Mouse (Mus musculus) embryonic facial prominence, embryonic 15.5 days (tissue): Measurements from ENCODE around the gene Tbx10. TPM values are rescaled to one million over a fixed set of nuclear protein-coding genes. Genes with fewer than 3 reads are reported as not detected.

ENCODE experiments used
- ATAC-seq: fragments of 200-750 bp; cut with Nextera tagmentation; 2 replicates; pipeline ENCODE4 v1.8.0; 2017; ENCODE audit warnings: low read depth, moderate TSS enrichment; ENCODE audit not compliant: insufficient number of reproducible peaks, low FRiP score, low TSS enrichment
- H3K27ac ChIP-seq: fragments of 300-500 bp; sonication (generic); replicated peaks from 2 replicates; pipeline ENCODE4 v1.5.1; 2015; ENCODE audit warnings: mild to moderate bottlenecking, inconsistent platforms
- H3K27me3 ChIP-seq: fragments of 300-500 bp; sonication (generic); 2 replicates; pipeline ENCODE4 v1.6.1; 2015; ENCODE audit warnings: inconsistent platforms
- H3K36me3 ChIP-seq: fragments of 300-500 bp; sonication (generic); 2 replicates; pipeline ENCODE4 v1.6.1; 2015; ENCODE audit warnings: mild to moderate bottlenecking, inconsistent platforms
- H3K4me1 ChIP-seq: fragments of 300-500 bp; sonication (generic); 2 replicates; pipeline ENCODE4 v1.6.1; 2015; ENCODE audit warnings: inconsistent platforms
- H3K4me2 ChIP-seq: fragments of 300-500 bp; sonication (generic); replicated peaks from 2 replicates; pipeline ENCODE4 v1.6.1; 2015; ENCODE audit warnings: mild to moderate bottlenecking, inconsistent platforms
- H3K4me3 ChIP-seq: fragments of 300-500 bp; sonication (generic); replicated peaks from 2 replicates; pipeline ENCODE4 v1.5.1; 2015; ENCODE audit warnings: mild to moderate bottlenecking, inconsistent platforms
- H3K9ac ChIP-seq: fragments of 300-500 bp; sonication (generic); 2 replicates; pipeline ENCODE4 v1.6.1; 2015; ENCODE audit warnings: inconsistent platforms
- H3K9me3 ChIP-seq: fragments of 300-500 bp; sonication (generic); replicated peaks from 2 replicates; pipeline ENCODE4 v1.6.1; 2016; ENCODE audit warnings: inconsistent platforms
- WGBS: fragments of 180-500 bp; shearing (Covaris S2); methylation state at CpG from one replicate; pipeline ENCODE4 v1.1.7; 2015; 5-methylcytosine and 5-hydroxymethylcytosine counted together
- polyA plus RNA-seq: library from polyadenylated mRNA; unstranded; fragments of >200 nt; fragmentation: Nextera tagmentation; extraction: Ambion mirVana; gene quantifications from 2 replicates; pipeline ENCODE4 v1.2.1, GENCODE M21; 2015

Gene Tbx10
- polyA plus RNA-seq, 1 experiment from 2014 or later: not detected

- Histone ChIP-seq H3K4me1 (peaks cover 16% of the 10 kb centered on the region), H3K27ac (no peak overlapping the region), H3K27me3 (no peaks in the 10 kb centered on the region), H3K36me3 (no peaks in the 10 kb centered on the region), H3K4me3 (no peak overlapping the region), H3K4me2 (no peak overlapping the region), H3K9ac (no peak overlapping the region), H3K9me3 (no peaks in the 10 kb centered on the region)
- ATAC-seq: no peak
- 55% methylated on average over 2 of the region's 2 CpGs for WGBS
Observed at GRCm38 (mm10) chr19:3975866-3976265, 16.7 kb upstream of the Tbx10 start.

GRCm38 (mm10) chr19:3980309-3980708, 12.2 kb upstream of the Tbx10 start:
- no peak overlapping the region for H3K9ac ChIP-seq
- WGBS: 11% methylated on average over 4 of the region's 4 CpGs

GRCm38 (mm10) chr19:3980917-3981316, 11.6 kb upstream of the Tbx10 start:
- no peaks in the 10 kb centered on the region for H3K9me3 ChIP-seq
- H3K27ac ChIP-seq: no peak overlapping the region
- H3K36me3 ChIP-seq: no peaks in the 10 kb centered on the region
- peaks cover 8% of the 10 kb centered on the region for H3K4me1 ChIP-seq
- no peak overlapping the region for H3K4me3 ChIP-seq
- H3K4me2 ChIP-seq: no peak overlapping the region
- H3K27me3 ChIP-seq: no peaks in the 10 kb centered on the region
- no peak overlapping the region for H3K9ac ChIP-seq
- WGBS: 78% methylated on average over 9 of the region's 9 CpGs
- ATAC-seq: no peak

More at GRCm38 (mm10) chr19:3980309-3980708, 12.2 kb upstream of the Tbx10 start:
- ATAC-seq: peak; percentile 70
- H3K9me3 ChIP-seq: no peaks in the 10 kb centered on the region
- H3K4me3 ChIP-seq: no peak overlapping the region
- H3K36me3 ChIP-seq: no peaks in the 10 kb centered on the region
- H3K4me1 ChIP-seq: peaks cover 8% of the 10 kb centered on the region
- H3K4me2 ChIP-seq: no peak overlapping the region
- no peak overlapping the region for H3K27ac ChIP-seq
- no peaks in the 10 kb centered on the region for H3K27me3 ChIP-seq

DNA sequence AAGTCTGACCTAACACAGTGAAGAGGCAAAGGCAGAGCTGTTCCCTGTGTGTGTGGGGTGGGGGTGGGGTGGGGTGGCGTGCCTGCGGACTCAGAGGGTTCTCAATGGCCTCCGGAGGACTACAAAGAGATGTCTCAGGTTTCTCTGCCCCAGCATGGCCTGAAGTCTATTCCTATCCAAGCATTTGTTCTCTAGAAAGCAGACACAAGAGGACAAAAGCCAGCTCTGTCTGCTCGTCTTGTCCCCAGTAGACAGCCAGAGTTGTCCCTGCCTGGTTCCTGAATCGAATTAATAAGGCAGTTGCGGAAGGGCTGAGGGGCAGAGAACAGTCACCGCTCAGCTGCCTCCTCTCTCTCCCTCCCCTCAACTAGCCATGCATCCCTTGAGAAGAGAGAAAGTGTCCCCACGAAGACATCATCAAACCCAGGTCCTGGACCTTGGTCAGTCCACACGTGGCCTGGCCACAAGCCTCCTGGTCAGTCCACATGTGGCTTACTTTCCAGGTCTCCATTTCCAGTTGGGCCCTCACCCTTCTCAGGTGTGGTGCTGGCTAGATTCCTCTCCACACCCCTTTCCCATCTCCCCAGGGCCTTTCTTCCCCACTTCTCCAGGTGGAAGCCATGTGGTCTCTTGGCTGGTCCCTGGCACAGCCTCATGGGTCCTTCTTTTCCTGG, 8.9 kb upstream of the Tbx10 start:
- WGBS: 36% methylated on average over 9 of the region's 9 CpGs
- H3K4me2 ChIP-seq: no peak overlapping the region
- ATAC-seq: no peak

DNA sequence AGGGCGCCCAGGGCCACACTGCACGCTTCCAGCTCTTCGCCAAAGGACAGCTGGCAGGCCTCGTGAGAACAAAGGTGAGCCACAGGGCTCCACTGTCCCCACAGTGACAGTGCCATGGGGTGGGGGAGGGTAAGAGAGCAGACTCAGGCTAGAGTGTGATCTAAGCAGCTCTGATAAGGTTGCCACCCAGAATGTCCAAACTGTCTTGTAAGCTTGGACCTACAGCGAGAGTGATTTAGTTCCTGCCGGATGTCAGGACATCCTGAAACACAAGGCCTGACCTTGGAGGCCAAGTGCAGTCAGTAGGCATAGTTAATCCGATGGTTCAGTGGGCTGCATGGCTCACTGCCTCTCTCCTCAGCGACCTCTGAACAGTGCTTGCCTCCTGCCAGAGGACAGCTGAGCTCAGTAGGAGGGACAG, 7.3 kb upstream of the Tbx10 start:
- Histone ChIP-seq H3K4me2 (no peak overlapping the region), H3K27ac (0 out of 2 replicates have a peak overlapping the region, but pooled peaks have one; percentile 24)
- 47% methylated on average over 8 of the region's 8 CpGs for WGBS

More for the DNA sequence above, 8.9 kb upstream of the Tbx10 start:
- H3K4me3 ChIP-seq: no peak overlapping the region
- no peak overlapping the region for H3K9ac ChIP-seq
- no peaks in the 10 kb centered on the region for H3K9me3 ChIP-seq
- H3K27me3 ChIP-seq: no peaks in the 10 kb centered on the region
- peaks cover 20% of the 10 kb centered on the region for H3K4me1 ChIP-seq
- H3K36me3 ChIP-seq: no peaks in the 10 kb centered on the region
- H3K27ac ChIP-seq: 0 out of 2 replicates have a peak overlapping the region, but pooled peaks have one; percentile 6

GRCm38 (mm10) chr19:3986334-3986733, 6.2 kb upstream of the Tbx10 start, which contains the start of gene Acy3:
Gene Acy3, plus strand, starts transcription at chr19:3986570.
- no peak for ATAC-seq
- H3K27me3 ChIP-seq: no peaks in the 10 kb centered on the region
- peaks cover 16% of the 10 kb centered on the region for H3K4me1 ChIP-seq
- H3K36me3 ChIP-seq: no peaks in the 10 kb centered on the region
- H3K9ac ChIP-seq: no peak within 1 kb of the TSS
- no peaks in the 10 kb centered on the region for H3K9me3 ChIP-seq
- H3K4me2 ChIP-seq: peak within 1 kb of the TSS; percentile 26
- peak within 1 kb of the TSS; percentile 24; the same call in 1 of the 2 replicates for H3K27ac ChIP-seq
- WGBS: 9% methylated on average over 8 of the region's 8 CpGs
- no peak within 1 kb of the TSS; the same call in 1 of the 2 replicates for H3K4me3 ChIP-seq

More for the DNA sequence above, 7.3 kb upstream of the Tbx10 start:
- Histone ChIP-seq H3K9ac (no peak overlapping the region), H3K27me3 (no peaks in the 10 kb centered on the region), H3K4me1 (peaks cover 16% of the 10 kb centered on the region), H3K36me3 (no peaks in the 10 kb centered on the region), H3K9me3 (no peaks in the 10 kb centered on the region), H3K4me3 (no peak overlapping the region)
- ATAC-seq: no peak

DNA sequence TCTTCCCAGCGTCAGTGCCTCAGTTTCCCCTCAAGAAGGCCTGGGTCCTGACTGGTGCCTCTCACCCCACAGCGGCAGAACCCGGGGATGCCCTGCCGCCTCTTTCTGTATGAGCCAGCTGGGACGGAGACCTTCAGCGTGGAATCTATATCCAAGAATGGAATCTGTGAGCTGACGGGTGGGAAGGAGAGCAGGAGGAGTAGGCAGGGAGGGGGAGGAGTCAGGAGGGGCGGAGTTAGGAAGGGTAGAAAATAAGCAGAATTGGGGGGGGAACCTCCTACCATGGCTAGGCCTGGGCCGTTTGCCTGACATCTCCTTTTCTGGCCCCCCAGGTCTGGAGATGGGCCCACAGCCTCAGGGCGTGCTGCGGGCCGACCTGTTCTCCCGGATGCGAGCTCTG, 4.5 kb upstream of the Tbx10 start:
- Histone ChIP-seq H3K27ac (no peak overlapping the region), H3K4me1 (peaks cover 16% of the 10 kb centered on the region), H3K4me2 (no peak overlapping the region), H3K27me3 (no peaks in the 10 kb centered on the region), H3K4me3 (no peak overlapping the region), H3K9ac (no peak overlapping the region), H3K9me3 (no peaks in the 10 kb centered on the region), H3K36me3 (no peaks in the 10 kb centered on the region)
- 82% methylated on average over 14 of the region's 14 CpGs for WGBS
- ATAC-seq: no peak

- Histone ChIP-seq H3K27me3 (no peaks in the 10 kb centered on the region), H3K9me3 (no peaks in the 10 kb centered on the region), H3K4me1 (peaks cover 14% of the 10 kb centered on the region), H3K36me3 (no peaks in the 10 kb centered on the region), H3K9ac (no peak overlapping the region), H3K27ac (no peak overlapping the region), H3K4me3 (no peak overlapping the region), H3K4me2 (no peak overlapping the region)
- ATAC-seq: no peak
- WGBS: 85% methylated on average over 4 of the region's 4 CpGs
Observed at GRCm38 (mm10) chr19:3988750-3989149, 3.8 kb upstream of the Tbx10 start.

- Histone ChIP-seq H3K4me3 (no peak overlapping the region), H3K9me3 (no peaks in the 10 kb centered on the region), H3K9ac (no peak overlapping the region), H3K27me3 (no peaks in the 10 kb centered on the region), H3K4me2 (no peak overlapping the region), H3K27ac (no peak overlapping the region), H3K36me3 (no peaks in the 10 kb centered on the region), H3K4me1 (peaks cover 11% of the 10 kb centered on the region)
- WGBS: 61% methylated on average over 6 of the region's 6 CpGs
- no peak for ATAC-seq
Observed at GRCm38 (mm10) chr19:3990804-3991203, 1.7 kb upstream of the Tbx10 start.

- no peak overlapping the region for H3K9ac ChIP-seq
- no peak overlapping the region for H3K4me3 ChIP-seq
- no peaks in the 10 kb centered on the region for H3K27me3 ChIP-seq
- no peak for ATAC-seq
- no peak overlapping the region for H3K4me2 ChIP-seq
- no peak overlapping the region for H3K27ac ChIP-seq
- peaks cover 5% of the 10 kb centered on the region for H3K4me1 ChIP-seq
- 93% methylated on average over 3 of the region's 3 CpGs for WGBS
- H3K9me3 ChIP-seq: no peaks in the 10 kb centered on the region
- H3K36me3 ChIP-seq: no peaks in the 10 kb centered on the region
Observed at GRCm38 (mm10) chr19:3991562-3991961, 990 bp upstream of the Tbx10 start.

- Histone ChIP-seq H3K27ac (no peak overlapping the region), H3K4me2 (no peak overlapping the region), H3K4me1 (peaks cover 1% of the 10 kb centered on the region; the same call in 1 of the 2 replicates), H3K4me3 (no peak overlapping the region), H3K36me3 (no peaks in the 10 kb centered on the region), H3K9ac (no peak overlapping the region), H3K27me3 (no peaks in the 10 kb centered on the region), H3K9me3 (no peaks in the 10 kb centered on the region)
- 77% methylated on average over 3 of the region's 3 CpGs for WGBS
- ATAC-seq: no peak
Observed at GRCm38 (mm10) chr19:3991966-3992365, 586 bp upstream of the Tbx10 start.

DNA sequence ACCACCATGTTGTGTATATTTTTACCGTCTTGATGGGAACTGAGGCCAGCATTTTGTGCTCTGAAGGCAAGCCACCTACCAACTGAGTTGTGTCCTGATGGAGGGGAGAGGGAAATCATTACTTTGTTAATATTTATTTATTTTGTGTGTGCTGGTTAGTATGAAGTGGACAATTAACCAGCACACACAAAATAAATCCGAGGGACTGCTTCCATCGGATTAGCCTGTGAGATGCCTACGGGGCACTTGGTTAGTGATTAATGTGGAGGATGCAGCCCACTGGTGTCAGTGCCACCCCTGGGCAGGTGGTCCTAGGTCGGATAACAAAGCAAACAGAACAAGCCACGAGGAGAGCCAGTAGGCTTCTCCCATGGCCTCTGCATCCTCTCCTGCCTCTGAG, 2.4 kb downstream of the Tbx10 start:
- Histone ChIP-seq H3K4me2 (no peak overlapping the region), H3K4me3 (no peak overlapping the region), H3K36me3 (no peaks in the 10 kb centered on the region), H3K9ac (no peak overlapping the region), H3K4me1 (peaks cover 11% of the 10 kb centered on the region), H3K27ac (no peak overlapping the region), H3K9me3 (no peaks in the 10 kb centered on the region), H3K27me3 (no peaks in the 10 kb centered on the region)
- no peak for ATAC-seq
- 66% methylated on average over 6 of the region's 6 CpGs for WGBS
